ENCODE assay signal across 8 mouse cellular contexts in the genomic region with DNA sequence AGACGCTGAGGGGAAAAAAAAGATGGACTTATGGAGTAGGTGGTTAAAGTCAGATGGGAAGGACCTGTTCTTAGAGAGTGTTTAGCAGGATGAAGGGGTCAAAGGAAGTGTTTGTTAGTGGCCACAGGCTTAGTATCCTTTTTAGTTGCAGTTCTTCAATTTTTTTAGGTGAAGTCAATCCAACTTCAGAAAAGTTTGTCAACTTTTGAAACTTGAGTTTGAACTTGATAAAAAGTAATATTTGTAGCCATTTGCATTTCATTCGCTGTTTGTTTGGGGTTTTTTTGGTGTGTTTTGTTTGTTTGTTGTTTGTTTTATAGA. TPM values are rescaled to one million over a fixed set of nuclear protein-coding genes. Genes with fewer than 3 reads are reported as not detected.
A peak's percentile ranks its signal among the peaks of the same experiment; 100 is the strongest.
DNase-seq lines count a peak whose midpoint lies in the region; ATAC-seq and TF ChIP-seq lines count a peak whose summit lies in the region.

No protein-coding gene starts in this region.

- H3K4me1 ChIP-seq in heart, embryonic 15.5 days (replicated peaks), result peaks cover 17% of the 10 kb centered on the region
- peaks cover 0 to 4% of the 10 kb centered on the region in 2 experiments; a peak in 1 of 4 replicates for H3K4me1 ChIP-seq in MEL (ENCODE audit: control insufficient read depth in 1 of 2, insufficient read depth in 2 of 2, low read length in 2 of 2)
- peaks cover 20% of the 10 kb centered on the region for H3K4me1 ChIP-seq in hindbrain, embryonic 10.5 days (replicated peaks)

- no peaks in the 10 kb centered on the region for H3K9me3 ChIP-seq in heart, embryonic 15.5 days (replicated peaks)
- no peaks in the 10 kb centered on the region for H3K9me3 ChIP-seq in MEL (replicated peaks; ENCODE audit: insufficient read depth, low read length)
- no peaks in the 10 kb centered on the region for H3K9me3 ChIP-seq in hindbrain, embryonic 10.5 days

- no peak for TF ChIP-seq RAD21 in MEL (IDR thresholded peaks at IDR 0.05; ENCODE audit: low read depth, low read length)

- ATAC-seq in heart, embryonic 15.5 days (replicated peaks; ENCODE audit: insufficient number of reproducible peaks, insufficient read depth, low FRiP score, low read depth), result no peak
- ATAC-seq in megakaryocyte progenitor cell, adult 5-6 weeks (replicated peaks; ENCODE audit: poor library complexity), result no peak

- H3K27ac ChIP-seq in heart, embryonic 15.5 days, result peak overlapping the region; percentile 96
- H3K27ac ChIP-seq in MEL (ENCODE audit: control insufficient read depth, low read depth, low read length) (peak overlapping the region; percentile 59; the same call in 1 of the 2 replicates), macrophage (no peak overlapping the region)
- H3K27ac ChIP-seq in hindbrain, embryonic 10.5 days, result 0 out of 2 replicates have a peak overlapping the region, but pooled peaks have one; percentile 92

- no peaks in the 10 kb centered on the region for H3K27me3 ChIP-seq in heart, embryonic 15.5 days
- no peaks in the 10 kb centered on the region for H3K27me3 ChIP-seq in MEL (ENCODE audit: control insufficient read depth in 1 of 2, insufficient read depth in 2 of 2, low read length in 2 of 2)
- H3K27me3 ChIP-seq in hindbrain, embryonic 10.5 days (ENCODE audit: insufficient read depth, poor library complexity, severe bottlenecking), result no peaks in the 10 kb centered on the region

- DNase-seq in heart, adult 9 months (ENCODE audit: low spot score in 2 of 2), result no peak
- no peak for DNase-seq in MEL (ENCODE audit: low read depth, low spot score)
- no peak for DNase-seq in hindbrain, embryonic 10.5 days (ENCODE audit: low spot score)
- no peak for DNase-seq in right cerebral cortex, postnatal 36 days (ENCODE audit: low spot score in 2 of 2)
- DNase-seq in adrenal gland, postnatal 4 days (ENCODE audit: low spot score in 2 of 2), result no peak

- TF ChIP-seq POLR2A in MEL (IDR thresholded peaks at IDR 0.05; ENCODE audit: control insufficient read depth in 1 of 2, insufficient read depth in 1 of 2, low read depth in 1 of 2, low read length in 2 of 2, poor library complexity in 1 of 2), result no peak

- peak overlapping the region; percentile 88 for H3K9ac ChIP-seq in heart, embryonic 15.5 days
- H3K9ac ChIP-seq in MEL (ENCODE audit: control insufficient read depth, low read depth, low read length, poor library complexity, severe bottlenecking), result peak overlapping the region; percentile 81

- H3K79me2 ChIP-seq in MEL (ENCODE audit: control insufficient read depth, insufficient read depth, low read length, poor library complexity), result no peaks in the 10 kb centered on the region; the same call in 1 of the 2 replicates
- H3K79me2 ChIP-seq in macrophage (ENCODE audit: inconsistent target), result no peaks in the 10 kb centered on the region

- no peak for TF ChIP-seq EP300 in MEL (IDR thresholded peaks at IDR 0.05; ENCODE audit: low read depth in 1 of 2, low read length in 2 of 2)

- H3K4me3 ChIP-seq in heart, embryonic 15.5 days, result peak overlapping the region; percentile 84
- H3K4me3 ChIP-seq in MEL (ENCODE audit: control insufficient read depth in 1 of 2, insufficient read depth in 1 of 2, low read depth in 2 of 2, low read length in 2 of 2) (peak overlapping the region; percentile 84 to 99), macrophage (ENCODE audit: inconsistent target) (peak overlapping the region; percentile 57)
- H3K4me3 ChIP-seq in hindbrain, embryonic 10.5 days, result peak overlapping the region; percentile 96

- no peak for TF ChIP-seq CTCF in MEL (IDR thresholded peaks at IDR 0.05 in 2 of 3, conservative IDR thresholded peaks at IDR 0.05 in 1 of 3; ENCODE audit: control insufficient read depth in 1 of 3, insufficient read depth in 1 of 3, low read depth in 2 of 3, low read length in 3 of 3, poor library complexity in 1 of 3, severe bottlenecking in 1 of 3)

- WGBS in heart, embryonic 15.5 days, result 45% methylated on average over 2 of the region's 2 CpGs
- WGBS in hindbrain, embryonic 10.5 days, result 67% methylated on average over 2 of the region's 2 CpGs
- WGBS in macrophage (ENCODE audit: missing documents), result 68% methylated on average over 2 of the region's 2 CpGs

- H3K4me2 ChIP-seq in heart, embryonic 15.5 days, result peak overlapping the region; percentile 85

- peaks cover 3% of the 10 kb centered on the region; the same call in 1 of the 2 replicates for H3K36me3 ChIP-seq in heart, embryonic 15.5 days
- peaks cover 0 to 5% of the 10 kb centered on the region in 2 experiments; a peak in 2 of 4 replicates for H3K36me3 ChIP-seq in MEL (ENCODE audit: control insufficient read depth in 1 of 2, insufficient read depth in 2 of 2, low read length in 2 of 2)
- peaks cover 7% of the 10 kb centered on the region for H3K36me3 ChIP-seq in hindbrain, embryonic 10.5 days
- H3K36me3 ChIP-seq in macrophage (ENCODE audit: inconsistent target), result peaks cover 11% of the 10 kb centered on the region; the same call in 1 of the 2 replicates

TF ChIP-seq in MEL, 35 proteins besides CTCF, POLR2A, EP300 and RAD21:
- TF ChIP-seq CHD2 (IDR thresholded peaks at IDR 0.05; ENCODE audit: low read length), result no peak
- no peak for TF ChIP-seq GABPA (IDR thresholded peaks at IDR 0.05; ENCODE audit: low read depth, low read length)
- no peak for TF ChIP-seq RCOR1 (IDR thresholded peaks at IDR 0.05; ENCODE audit: low read depth, low read length)
- no peak for TF ChIP-seq USF2 (IDR thresholded peaks at IDR 0.05; ENCODE audit: borderline replicate concordance in 1 of 2, insufficient read depth in 1 of 2, low read depth in 1 of 2, low read length in 2 of 2)
- no peak for TF ChIP-seq KAT2A (conservative IDR thresholded peaks at IDR 0.05; ENCODE audit: low read depth, low read length)
- no peak for TF ChIP-seq POLR2AphosphoS2 (IDR thresholded peaks at IDR 0.05; ENCODE audit: low read length)
- no peak for TF ChIP-seq MEF2A (IDR thresholded peaks at IDR 0.05; ENCODE audit: extremely low read depth, insufficient replicate concordance, low read depth, low read length, poor library complexity, severe bottlenecking)
- no peak for TF ChIP-seq USF1 (IDR thresholded peaks at IDR 0.05; ENCODE audit: low read depth, low read length)
- no peak for TF ChIP-seq NRF1 (IDR thresholded peaks at IDR 0.05; ENCODE audit: insufficient read depth, low read depth, low read length, poor library complexity, severe bottlenecking)
- TF ChIP-seq HCFC1 (IDR thresholded peaks at IDR 0.05; ENCODE audit: low read depth, low read length), result no peak
- no peak for TF ChIP-seq MXI1 (IDR thresholded peaks at IDR 0.05; ENCODE audit: low read depth, low read length)
- no peak for TF ChIP-seq ELF1 (IDR thresholded peaks at IDR 0.05; ENCODE audit: low read depth, low read length)
- TF ChIP-seq NELFE (IDR thresholded peaks at IDR 0.05; ENCODE audit: low read depth, low read length), result no peak
- TF ChIP-seq JUND (IDR thresholded peaks at IDR 0.05; ENCODE audit: low read depth, low read length), result no peak
- no peak for TF ChIP-seq MYB (IDR thresholded peaks at IDR 0.05; ENCODE audit: low read depth, low read length)
- TF ChIP-seq TAL1 (IDR thresholded peaks at IDR 0.05; ENCODE audit: low read length), result no peak

RNA-seq across cellular contexts. Expression of a gene that starts 1.2 kb away (rescaled TPM):
- polyA plus RNA-seq in heart, embryonic 15.5 days (2015; fragmentation: Nextera tagmentation; extraction: Ambion mirVana), result 11.2 and 11.4 TPM in 2 replicates
- total RNA-seq in MEL (2012; rRNA removed), result 2.3 and 2.4 TPM in 2 replicates
- 1 to 10 TPM in 1 of 2 experiments, not detected in 1; 3.9 TPM for polyA plus RNA-seq in MEL (2012; ENCODE audit: insufficient read depth in 1 of 2, insufficient read length in 2 of 2, low read depth in 1 of 2, low replicate concordance in 2 of 2, missing spikeins in 1 of 2)
- 8.6 and 13.1 TPM in 2 replicates for polyA plus RNA-seq in hindbrain, embryonic 10.5 days (2016; fragmentation: Nextera tagmentation; extraction: Ambion mirVana)
- 100 to 1,000 TPM in 6 of 26 experiments, 10 to 100 TPM in 13, 1 to 10 TPM in 7; 2.4 to 192 (median 33.0) TPM for total RNA-seq in macrophage (2018; cell fraction: chromatin; rRNA removed)
- total RNA-seq in macrophage (2018; cell fraction: cytosol; rRNA removed), result 10 to 100 TPM in 11 of 26 experiments, 1 to 10 TPM in 14, under 1 TPM in 1; 0.53 to 21.8 (median 4.6) TPM
- total RNA-seq in macrophage (2018; cell fraction: nucleus; rRNA removed), result 100 to 1,000 TPM in 2 of 26 experiments, 10 to 100 TPM in 15, 1 to 10 TPM in 9; 1.1 to 132 (median 11.2) TPM
- 2.3 to 14.6 TPM (median 12.4 TPM) in 3 replicates for polyA plus RNA-seq in macrophage (2018)
- total RNA-seq in adrenal gland, postnatal 4 days (2021), result 10 to 100 TPM; 90.2 to 99.4 TPM
- total RNA-seq in megakaryocyte progenitor cell, adult 5-6 weeks (2015), result 6.9 and 7.1 TPM in 2 replicates
- total RNA-seq in megakaryocyte progenitor cell, adult 5-6 weeks (2017), result 6.6 and 7.1 TPM in 2 replicates
